Mouse (Mus musculus): ENCODE measurements around the gene Tarsl2. TPM values are rescaled to one million over a fixed set of nuclear protein-coding genes. Genes with fewer than 3 reads are reported as not detected.

Gene Tarsl2
- polyA plus RNA-seq, 1 experiment from 2014 or later, result 14.0 TPM

- Histone ChIP-seq H3K36me3 (ENCODE audit: control insufficient read depth, insufficient read depth, low read length) (peaks cover 15% of the 10 kb centered on the region), H3K9ac (ENCODE audit: low read depth, low read length) (peak overlapping the region; percentile 81), H3K4me2 (replicated peaks; ENCODE audit: low read depth, low read length) (peak overlapping the region; percentile 77), H3K4me1 (ENCODE audit: control insufficient read depth, insufficient read depth, low read length) (peaks cover 14% of the 10 kb centered on the region; the same call in 1 of the 2 replicates), H3K4me3 (ENCODE audit: low read length) (peak overlapping the region; percentile 84), H3K27me3 (ENCODE audit: control insufficient read depth, insufficient read depth, low read length) (no peaks in the 10 kb centered on the region), H3K27ac (ENCODE audit: low read depth, low read length) (peak overlapping the region; percentile 76; the same call in 1 of the 2 replicates), H3K9me3 (ENCODE audit: control insufficient read depth, low read length) (no peaks in the 10 kb centered on the region)
- WGBS, result under 1% methylated on average over 52 of the region's 52 CpGs
- peak; percentile 96 for ATAC-seq (ENCODE audit: low FRiP score, low TSS enrichment)
These were observed 48.7 kb downstream of the Tarsl2 start for GRCm38 (mm10) chr7:65693301-65693821.

- Histone ChIP-seq H3K36me3 (ENCODE audit: control insufficient read depth, insufficient read depth, low read length) (peaks cover 45% of the 10 kb centered on the region), H3K9ac (ENCODE audit: low read depth, low read length) (no peak overlapping the region), H3K4me1 (ENCODE audit: control insufficient read depth, insufficient read depth, low read length) (peaks cover 14% of the 10 kb centered on the region; the same call in 1 of the 2 replicates), H3K4me3 (ENCODE audit: low read length) (no peak overlapping the region), H3K4me2 (replicated peaks; ENCODE audit: low read depth, low read length) (no peak overlapping the region), H3K9me3 (ENCODE audit: control insufficient read depth, low read length) (no peaks in the 10 kb centered on the region), H3K27ac (ENCODE audit: low read depth, low read length) (no peak overlapping the region), H3K27me3 (ENCODE audit: control insufficient read depth, insufficient read depth, low read length) (no peaks in the 10 kb centered on the region)
- no peak for ATAC-seq (ENCODE audit: low FRiP score, low TSS enrichment)
- WGBS, result 52% methylated on average over 2 of the region's 2 CpGs
These were observed 51.8 kb downstream of the Tarsl2 start for GRCm38 (mm10) chr7:65696450-65696849.

- Histone ChIP-seq H3K27me3 (ENCODE audit: control insufficient read depth, insufficient read depth, low read length) (no peaks in the 10 kb centered on the region), H3K9me3 (ENCODE audit: control insufficient read depth, low read length) (no peaks in the 10 kb centered on the region), H3K4me3 (ENCODE audit: low read length) (no peak overlapping the region), H3K4me2 (replicated peaks; ENCODE audit: low read depth, low read length) (no peak overlapping the region), H3K9ac (ENCODE audit: low read depth, low read length) (no peak overlapping the region), H3K4me1 (ENCODE audit: control insufficient read depth, insufficient read depth, low read length) (no peaks in the 10 kb centered on the region), H3K27ac (ENCODE audit: low read depth, low read length) (no peak overlapping the region), H3K36me3 (ENCODE audit: control insufficient read depth, insufficient read depth, low read length) (peaks cover 54% of the 10 kb centered on the region)
- 90% methylated on average over 7 of the region's 7 CpGs for WGBS
- ATAC-seq (ENCODE audit: low FRiP score, low TSS enrichment), result no peak
These were observed 57.4 kb downstream of the Tarsl2 start for GRCm38 (mm10) chr7:65702076-65702475.

- H3K27ac ChIP-seq (ENCODE audit: low read depth, low read length), result no peak overlapping the region
- H3K4me2 ChIP-seq (replicated peaks; ENCODE audit: low read depth, low read length), result peak overlapping the region; percentile 31
- no peaks in the 10 kb centered on the region for H3K9me3 ChIP-seq (ENCODE audit: control insufficient read depth, low read length)
- H3K36me3 ChIP-seq (ENCODE audit: control insufficient read depth, insufficient read depth, low read length), result peaks cover 28% of the 10 kb centered on the region
- WGBS, result 17% methylated on average over 10 of the region's 10 CpGs
- H3K9ac ChIP-seq (ENCODE audit: low read depth, low read length), result no peak overlapping the region; the same call in 1 of the 2 replicates
- ATAC-seq (ENCODE audit: low FRiP score, low TSS enrichment), result peak; percentile 65
- no peaks in the 10 kb centered on the region for H3K4me1 ChIP-seq (ENCODE audit: control insufficient read depth, insufficient read depth, low read length)
- no peaks in the 10 kb centered on the region for H3K27me3 ChIP-seq (ENCODE audit: control insufficient read depth, insufficient read depth, low read length)
- peak overlapping the region; percentile 11; the same call in 1 of the 2 replicates for H3K4me3 ChIP-seq (ENCODE audit: low read length)
These were observed 60.1 kb downstream of the Tarsl2 start for GRCm38 (mm10) chr7:65704818-65705242.

GRCm38 (mm10) chr7:65708506-65708905, 63.8 kb downstream of the Tarsl2 start:
- no peak for ATAC-seq (ENCODE audit: low FRiP score, low TSS enrichment)
- 100% methylated on average over 1 of the region's 1 CpGs for WGBS

GRCm38 (mm10) chr7:65710301-65710700, 65.6 kb downstream of the Tarsl2 start:
- no peaks in the 10 kb centered on the region for H3K4me1 ChIP-seq (ENCODE audit: control insufficient read depth, insufficient read depth, low read length)
- H3K27me3 ChIP-seq (ENCODE audit: control insufficient read depth, insufficient read depth, low read length), result no peaks in the 10 kb centered on the region
- no peaks in the 10 kb centered on the region for H3K9me3 ChIP-seq (ENCODE audit: control insufficient read depth, low read length)
- ATAC-seq (ENCODE audit: low FRiP score, low TSS enrichment), result no peak
- no peak overlapping the region for H3K4me3 ChIP-seq (ENCODE audit: low read length)
- no peak overlapping the region for H3K4me2 ChIP-seq (replicated peaks; ENCODE audit: low read depth, low read length)
- WGBS, result 80% methylated on average over 3 of the region's 3 CpGs
- H3K27ac ChIP-seq (ENCODE audit: low read depth, low read length), result no peak overlapping the region
- H3K9ac ChIP-seq (ENCODE audit: low read depth, low read length), result no peak overlapping the region
- H3K36me3 ChIP-seq (ENCODE audit: control insufficient read depth, insufficient read depth, low read length), result no peaks in the 10 kb centered on the region

More at GRCm38 (mm10) chr7:65708506-65708905, 63.8 kb downstream of the Tarsl2 start:
- Histone ChIP-seq H3K4me3 (ENCODE audit: low read length) (no peak overlapping the region), H3K36me3 (ENCODE audit: control insufficient read depth, insufficient read depth, low read length) (no peaks in the 10 kb centered on the region), H3K9me3 (ENCODE audit: control insufficient read depth, low read length) (no peaks in the 10 kb centered on the region), H3K4me2 (replicated peaks; ENCODE audit: low read depth, low read length) (no peak overlapping the region), H3K9ac (ENCODE audit: low read depth, low read length) (no peak overlapping the region), H3K27ac (ENCODE audit: low read depth, low read length) (no peak overlapping the region), H3K4me1 (ENCODE audit: control insufficient read depth, insufficient read depth, low read length) (no peaks in the 10 kb centered on the region), H3K27me3 (ENCODE audit: control insufficient read depth, insufficient read depth, low read length) (no peaks in the 10 kb centered on the region)

- H3K9me3 ChIP-seq (ENCODE audit: control insufficient read depth, low read length), result no peaks in the 10 kb centered on the region
- H3K4me2 ChIP-seq (replicated peaks; ENCODE audit: low read depth, low read length), result no peak overlapping the region
- 49% methylated on average over 5 of the region's 5 CpGs for WGBS
- no peak overlapping the region for H3K4me3 ChIP-seq (ENCODE audit: low read length)
- no peak overlapping the region for H3K9ac ChIP-seq (ENCODE audit: low read depth, low read length)
- no peaks in the 10 kb centered on the region for H3K36me3 ChIP-seq (ENCODE audit: control insufficient read depth, insufficient read depth, low read length)
- no peaks in the 10 kb centered on the region for H3K27me3 ChIP-seq (ENCODE audit: control insufficient read depth, insufficient read depth, low read length)
- no peak overlapping the region for H3K27ac ChIP-seq (ENCODE audit: low read depth, low read length)
- no peaks in the 10 kb centered on the region for H3K4me1 ChIP-seq (ENCODE audit: control insufficient read depth, insufficient read depth, low read length)
- ATAC-seq (ENCODE audit: low FRiP score, low TSS enrichment), result 0 out of 2 replicates have a peak, but pooled peaks have one; percentile 66
These were observed 69.1 kb downstream of the Tarsl2 start for GRCm38 (mm10) chr7:65713782-65714181.

GRCm38 (mm10) chr7:65714304-65714703, 69.6 kb downstream of the Tarsl2 start:
- no peak overlapping the region for H3K9ac ChIP-seq (ENCODE audit: low read depth, low read length)
- no peaks in the 10 kb centered on the region for H3K27me3 ChIP-seq (ENCODE audit: control insufficient read depth, insufficient read depth, low read length)
- H3K27ac ChIP-seq (ENCODE audit: low read depth, low read length), result no peak overlapping the region
- no peaks in the 10 kb centered on the region for H3K9me3 ChIP-seq (ENCODE audit: control insufficient read depth, low read length)
- ATAC-seq (ENCODE audit: low FRiP score, low TSS enrichment), result no peak
- no peak overlapping the region for H3K4me2 ChIP-seq (replicated peaks; ENCODE audit: low read depth, low read length)
- H3K4me3 ChIP-seq (ENCODE audit: low read length), result no peak overlapping the region
- 74% methylated on average over 4 of the region's 4 CpGs for WGBS
- H3K4me1 ChIP-seq (ENCODE audit: control insufficient read depth, insufficient read depth, low read length), result no peaks in the 10 kb centered on the region
- no peaks in the 10 kb centered on the region for H3K36me3 ChIP-seq (ENCODE audit: control insufficient read depth, insufficient read depth, low read length)

GRCm38 (mm10) chr7:65734024-65734423, 89.3 kb downstream of the Tarsl2 start:
- WGBS, result 83% methylated on average over 2 of the region's 2 CpGs
- Histone ChIP-seq H3K4me1 (ENCODE audit: control insufficient read depth, insufficient read depth, low read length) (0 out of 2 replicates have a peak, but pooled peaks cover 4% of the 10 kb centered on the region), H3K36me3 (ENCODE audit: control insufficient read depth, insufficient read depth, low read length) (no peaks in the 10 kb centered on the region), H3K4me2 (replicated peaks; ENCODE audit: low read depth, low read length) (no peak overlapping the region), H3K9ac (ENCODE audit: low read depth, low read length) (no peak overlapping the region), H3K4me3 (ENCODE audit: low read length) (no peak overlapping the region), H3K27me3 (ENCODE audit: control insufficient read depth, insufficient read depth, low read length) (no peaks in the 10 kb centered on the region), H3K9me3 (ENCODE audit: control insufficient read depth, low read length) (no peaks in the 10 kb centered on the region), H3K27ac (ENCODE audit: low read depth, low read length) (no peak overlapping the region)
- ATAC-seq (ENCODE audit: low FRiP score, low TSS enrichment), result no peak

Measured in kidney, embryonic 14.5 days (tissue).